Mouse (Mus musculus): ENCODE data around the gene Trabd2b.

- TF ChIP-seq GATA1 (IDR thresholded peaks at IDR 0.05; ENCODE audit: borderline replicate concordance, low read length) (no peak), CTCF (IDR thresholded peaks at IDR 0.05; ENCODE audit: low read depth, low read length) (no peak), TAL1 (conservative IDR thresholded peaks at IDR 0.05; ENCODE audit: low read depth, low read length) (no peak)
Measured at GRCm38 (mm10) chr4:114434766-114435165, 28.2 kb downstream of the Trabd2b start.

All from G1E (cell line).